ENCODE assay signal across 10 mouse cellular contexts in the genomic region with DNA sequence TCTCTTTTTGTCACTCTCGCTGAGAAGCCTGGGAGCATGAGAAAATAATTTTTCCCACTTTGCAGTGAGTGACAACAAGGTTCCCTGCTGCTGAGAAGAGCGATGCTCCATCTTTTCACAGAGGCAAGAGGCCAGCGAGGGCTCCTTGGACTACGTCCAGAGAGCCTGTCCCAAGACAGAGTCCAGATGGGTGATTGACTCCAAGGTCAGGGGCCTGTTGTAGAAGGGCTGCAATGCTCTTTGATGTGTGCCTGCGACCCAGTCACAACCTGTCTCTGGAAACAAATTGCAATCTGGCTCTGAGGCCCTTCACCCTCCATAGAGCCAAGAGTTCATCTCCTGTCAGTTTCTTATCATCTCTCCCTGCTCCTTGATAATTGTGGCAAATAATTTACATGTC. TPM values are rescaled to one million over a fixed set of nuclear protein-coding genes. Genes with fewer than 3 reads are reported as not detected.
DNase-seq lines count a peak whose midpoint lies in the region; ATAC-seq and TF ChIP-seq lines count a peak whose summit lies in the region.
"Had no signal": no experiment of that assay in that cellular context is flagged by ENCODE, and none has a peak within 500 bp of the region (broad histone marks: within the 10 kb centered on the region; RNA-seq: fewer than 3 reads in every experiment).

No protein-coding gene starts in this region.

- no peak for TF ChIP-seq CTCF in forebrain, postnatal 0 days (IDR thresholded peaks at IDR 0.05; ENCODE audit: low read depth)

- ATAC-seq in heart, embryonic 13.5 days (ENCODE audit: extremely low read depth, insufficient number of reproducible peaks, low FRiP score, low TSS enrichment): no peak
- peak; percentile 64 for ATAC-seq in heart, embryonic 15.5 days (replicated peaks; ENCODE audit: insufficient number of reproducible peaks, insufficient read depth, low FRiP score, low read depth)
- no peak for ATAC-seq in forebrain, postnatal 0 days
- ATAC-seq in liver, embryonic 12.5 days: no peak

- H3K27ac ChIP-seq in heart, embryonic 13.5 days (replicated peaks): peak overlapping the region; percentile 46
- no peak overlapping the region for H3K27ac ChIP-seq in heart, embryonic 15.5 days
- no peak overlapping the region for H3K27ac ChIP-seq in forebrain, postnatal 0 days (ENCODE audit: low read depth, low read length)
- no peak overlapping the region for H3K27ac ChIP-seq in liver, embryonic 12.5 days

- peaks cover 16% of the 10 kb centered on the region for H3K9me3 ChIP-seq in heart, embryonic 13.5 days
- H3K9me3 ChIP-seq in heart, embryonic 15.5 days (replicated peaks): 0 out of 2 replicates have a peak, but pooled peaks cover 2% of the 10 kb centered on the region
- H3K9me3 ChIP-seq in forebrain, postnatal 0 days (ENCODE audit: low read length): no peaks in the 10 kb centered on the region
- H3K9me3 ChIP-seq in liver, embryonic 12.5 days (replicated peaks): 0 out of 2 replicates have a peak, but pooled peaks cover 5% of the 10 kb centered on the region

- 11% methylated on average over 5 of the region's 5 CpGs for WGBS in heart, embryonic 13.5 days
- WGBS in heart, embryonic 15.5 days: 14% methylated on average over 5 of the region's 5 CpGs
- 34% methylated on average over 5 of the region's 5 CpGs for WGBS in forebrain, postnatal 0 days
- WGBS in liver, embryonic 12.5 days (ENCODE audit: insufficient replicate concordance): 57% methylated on average over 5 of the region's 5 CpGs

- H3K36me3 ChIP-seq in heart, embryonic 13.5 days: no peaks in the 10 kb centered on the region
- H3K36me3 ChIP-seq in heart, embryonic 15.5 days: no peaks in the 10 kb centered on the region
- H3K36me3 ChIP-seq in forebrain, postnatal 0 days (ENCODE audit: insufficient read depth): no peaks in the 10 kb centered on the region
- no peaks in the 10 kb centered on the region for H3K36me3 ChIP-seq in liver, embryonic 12.5 days

- H3K4me1 ChIP-seq in heart, embryonic 13.5 days: peaks cover 21% of the 10 kb centered on the region
- H3K4me1 ChIP-seq in heart, embryonic 15.5 days (replicated peaks): peaks cover 8% of the 10 kb centered on the region
- H3K4me1 ChIP-seq in forebrain, postnatal 0 days (ENCODE audit: insufficient read depth): peaks cover 3% of the 10 kb centered on the region; the same call in 1 of the 2 replicates
- H3K4me1 ChIP-seq in liver, embryonic 12.5 days: peaks cover 4% of the 10 kb centered on the region; the same call in 1 of the 2 replicates

- peaks cover 10% of the 10 kb centered on the region for H3K27me3 ChIP-seq in heart, embryonic 13.5 days (replicated peaks)
- 0 out of 2 replicates have a peak, but pooled peaks cover 3% of the 10 kb centered on the region for H3K27me3 ChIP-seq in heart, embryonic 15.5 days
- no peaks in the 10 kb centered on the region for H3K27me3 ChIP-seq in forebrain, postnatal 0 days (ENCODE audit: insufficient read depth, low read length)
- peaks cover 59% of the 10 kb centered on the region for H3K27me3 ChIP-seq in liver, embryonic 12.5 days (replicated peaks)

- DNase-seq in heart, adult 18-20 months: no peak
- peak; percentile 74 for DNase-seq in adrenal gland, postnatal 14 days
- peak; percentile 81 for DNase-seq in kidney, postnatal 14 days
- DNase-seq in frontal cortex, postnatal 25 days (ENCODE audit: low spot score in 2 of 2): no peak
- DNase-seq in forebrain, postnatal 0 days: no peak
- DNase-seq: thymus, postnatal 25 days had no signal

- H3K4me3 ChIP-seq in heart, embryonic 13.5 days: no peak overlapping the region
- H3K4me3 ChIP-seq in heart, embryonic 15.5 days: no peak overlapping the region
- no peak overlapping the region for H3K4me3 ChIP-seq in forebrain, postnatal 0 days (ENCODE audit: low read depth, low read length)
- H3K4me3 ChIP-seq in liver, embryonic 12.5 days: no peak overlapping the region

- H3K4me2 ChIP-seq in heart, embryonic 13.5 days: peak overlapping the region; percentile 2; the same call in 1 of the 2 replicates
- H3K4me2 ChIP-seq in heart, embryonic 15.5 days: no peak overlapping the region
- H3K4me2 ChIP-seq in forebrain, postnatal 0 days (ENCODE audit: low read depth): no peak overlapping the region
- no peak overlapping the region for H3K4me2 ChIP-seq in liver, embryonic 12.5 days

- H3K9ac ChIP-seq in heart, embryonic 13.5 days: no peak overlapping the region
- no peak overlapping the region for H3K9ac ChIP-seq in heart, embryonic 15.5 days
- H3K9ac ChIP-seq in forebrain, postnatal 0 days: no peak overlapping the region
- no peak overlapping the region for H3K9ac ChIP-seq in liver, embryonic 12.5 days

RNA-seq across cellular contexts. Expression of gene Gm9817, which starts 5.2 kb away (rescaled TPM):
- polyA plus RNA-seq in heart, embryonic 13.5 days (2015; fragmentation: Nextera tagmentation; extraction: Ambion mirVana): 0.12 and 0.15 TPM in 2 replicates
- under 1 TPM; 0.12 to 0.18 TPM for total RNA-seq in heart, adult 18-20 months (2021)
- total RNA-seq in adrenal gland, postnatal 14 days (2021): 0.19 TPM in 1 of 2 replicates, not detected in the other
- 0.05 TPM in 1 of 2 replicates, not detected in the other for polyA plus RNA-seq in heart, embryonic 15.5 days (2015; fragmentation: Nextera tagmentation; extraction: Ambion mirVana)
- total RNA-seq in forebrain, postnatal 0 days (2014; rRNA removed): 0.15 TPM in 1 of 2 replicates, not detected in the other
- polyA plus RNA-seq in forebrain, postnatal 0 days (2015; fragmentation: Nextera tagmentation; extraction: Ambion mirVana): not detected in 2 replicates
- not detected in 2 replicates for polyA plus RNA-seq in liver, embryonic 12.5 days (2016; fragmentation: Nextera tagmentation; extraction: Ambion mirVana)
- polyA plus RNA-seq: liver, embryonic 16.5 days had no signal

Comparison
In these comparisons a context has a peak if more than half of its experiments do, and no peak if none do; other contexts are left out.
1. DNase-seq: peak in adrenal gland, postnatal 14 days (single experiment) and kidney, postnatal 14 days (single experiment); none in heart, adult 18-20 months (0 of 2), frontal cortex, postnatal 25 days (0 of 2) and forebrain, postnatal 0 days (single experiment).